Mouse (Mus musculus) activated CD4-positive, CD25-positive, alpha-beta regulatory T cell, adult 4 months (primary cell): ENCODE results near the gene Lgals7. TPM values are rescaled to one million over a fixed set of nuclear protein-coding genes. Genes with fewer than 3 reads are reported as not detected.
"Not testable (repeated sequence)": the region's sequence is repeated elsewhere in the genome, so short reads cannot be mapped to it uniquely, and the experiment has no call there.

Source experiments
- ATAC-seq: one replicate; pipeline ENCODE4 v1.8.0; 2017
- polyA plus RNA-seq, 2 experiments: library from polyadenylated mRNA; unstranded; fragments of 100-300 nt; shearing (Covaris generic); gene quantifications; one replicate each; pipeline ENCODE4 v1.2.1; 2017

Gene Lgals7
- polyA plus RNA-seq, 2 experiments from 2014 or later = 2.5 to 2.8 TPM

DNA sequence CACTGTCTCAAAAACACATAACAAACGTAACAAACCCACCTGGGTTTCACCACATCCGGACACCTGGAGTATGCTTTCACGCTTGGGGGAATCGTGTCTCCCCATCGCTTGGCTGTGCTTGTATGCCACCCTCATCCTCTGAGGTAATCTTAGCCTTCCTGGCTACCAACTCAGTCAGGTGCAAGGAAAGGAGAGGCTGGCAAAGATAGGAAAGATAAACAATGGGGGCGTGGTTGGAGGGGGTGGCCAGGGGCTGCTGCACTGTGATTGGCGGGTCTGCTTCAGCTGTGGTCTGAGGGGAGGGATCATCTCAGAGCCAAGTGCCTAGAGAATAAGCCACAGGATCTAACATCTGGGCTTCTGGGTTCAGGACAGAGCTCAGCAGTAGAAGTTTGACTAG is 16.0 kb downstream of the Lgals7 start:
- no peak for ATAC-seq

DNA sequence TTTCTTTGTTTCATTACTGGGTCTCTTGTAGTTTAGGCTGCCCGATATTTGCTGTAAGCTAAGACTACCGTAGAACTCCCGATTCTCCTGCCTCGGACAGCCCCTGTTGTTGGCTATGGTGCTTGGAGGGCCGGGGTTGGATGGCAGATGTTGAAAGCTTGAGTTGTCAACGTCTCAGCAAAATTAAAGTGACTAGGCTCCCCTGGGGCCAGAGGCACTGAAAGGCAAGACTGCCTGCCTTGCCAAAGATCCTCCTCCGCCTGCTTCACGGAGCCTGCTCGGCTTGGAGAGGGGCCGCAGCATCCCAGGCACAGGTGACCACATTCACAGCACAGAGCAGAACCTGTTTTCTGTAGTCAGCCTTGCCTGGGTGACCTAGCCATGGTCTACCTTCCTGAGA is 16.9 kb downstream of the Lgals7 start:
- ATAC-seq = no peak

DNA sequence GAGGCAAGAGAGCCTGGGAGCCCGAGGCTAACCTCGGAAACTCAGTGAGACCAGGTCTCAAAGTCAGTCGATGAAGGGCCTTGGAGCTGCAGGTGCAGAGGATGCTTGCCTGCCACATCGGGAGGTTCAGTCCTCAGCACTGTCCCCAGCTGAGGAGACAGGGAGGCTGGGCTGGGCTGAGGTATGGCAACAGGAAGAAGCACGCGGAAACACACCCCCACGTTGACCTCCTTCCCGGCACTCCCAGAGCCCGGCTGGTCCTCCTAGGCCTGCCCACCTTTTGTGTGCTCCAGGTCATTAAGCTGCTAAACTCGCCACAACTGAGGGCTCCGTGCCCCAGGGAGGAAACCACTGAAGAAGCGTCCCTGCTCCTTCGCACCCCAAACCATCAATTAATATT is 17.5 kb downstream of the Lgals7 start, which contains the start of gene Capn12:
Gene Capn12, plus strand, starts transcription at position 224 of the 400 bp plus-strand sequence.
- no peak for ATAC-seq

DNA sequence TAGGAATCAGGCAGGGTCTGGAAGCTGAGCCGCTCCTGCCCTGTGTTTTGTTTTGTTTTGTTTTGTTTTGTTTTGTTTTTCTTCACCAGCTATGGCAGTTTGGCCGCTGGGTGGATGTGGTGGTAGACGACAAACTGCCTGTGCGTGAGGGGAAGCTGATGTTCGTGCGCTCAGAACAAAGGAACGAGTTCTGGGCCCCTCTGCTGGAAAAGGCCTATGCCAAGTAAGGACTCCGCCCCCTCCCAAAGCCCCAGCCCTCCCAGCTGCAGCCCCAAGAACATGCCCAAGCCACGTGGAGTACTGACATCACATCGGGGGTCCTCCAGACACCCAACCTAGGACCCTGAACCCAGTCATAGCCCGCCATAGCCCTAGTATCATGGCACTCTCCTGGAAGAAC is 19.4 kb downstream of the Lgals7 start:
- no peak for ATAC-seq

DNA sequence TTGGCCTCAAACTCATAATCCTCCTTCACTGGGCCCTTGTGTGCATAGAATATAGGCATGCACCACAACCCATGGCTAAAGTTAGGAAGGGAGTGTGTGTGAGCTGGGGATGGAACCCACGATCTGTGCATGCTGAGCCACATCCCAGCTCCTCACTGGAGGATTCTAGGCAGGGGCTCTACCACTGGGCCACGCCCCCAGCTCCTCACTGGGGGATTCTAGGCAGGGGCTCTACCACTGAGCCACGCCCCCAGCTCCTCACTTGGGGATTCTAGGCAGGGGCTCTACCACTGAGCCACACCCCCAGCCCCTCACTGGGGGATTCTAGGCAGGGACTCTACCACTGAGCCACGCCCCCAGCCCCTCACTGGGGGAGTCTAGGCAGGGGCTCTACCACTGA is 20.1 kb downstream of the Lgals7 start:
- not testable (repeated sequence) for ATAC-seq

DNA sequence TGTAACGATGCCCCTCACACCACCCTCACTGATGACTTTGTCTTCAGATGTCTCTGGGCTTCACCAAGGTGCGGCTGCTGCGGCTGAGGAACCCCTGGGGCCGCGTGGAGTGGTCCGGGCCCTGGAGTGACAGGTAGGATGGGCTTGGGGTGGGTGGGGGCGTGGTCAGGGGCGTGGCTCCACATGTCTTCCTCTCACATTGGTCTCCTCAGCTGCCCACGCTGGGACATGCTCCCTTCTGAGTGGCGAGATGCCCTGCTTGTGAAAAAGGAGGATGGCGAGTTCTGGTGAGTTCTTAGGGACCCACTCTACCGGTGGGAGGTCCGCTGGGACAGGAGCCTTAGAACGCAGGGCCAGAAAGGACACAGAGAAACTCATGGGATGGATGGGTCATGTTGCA is 22.8 kb downstream of the Lgals7 start:
- ATAC-seq = no peak

DNA sequence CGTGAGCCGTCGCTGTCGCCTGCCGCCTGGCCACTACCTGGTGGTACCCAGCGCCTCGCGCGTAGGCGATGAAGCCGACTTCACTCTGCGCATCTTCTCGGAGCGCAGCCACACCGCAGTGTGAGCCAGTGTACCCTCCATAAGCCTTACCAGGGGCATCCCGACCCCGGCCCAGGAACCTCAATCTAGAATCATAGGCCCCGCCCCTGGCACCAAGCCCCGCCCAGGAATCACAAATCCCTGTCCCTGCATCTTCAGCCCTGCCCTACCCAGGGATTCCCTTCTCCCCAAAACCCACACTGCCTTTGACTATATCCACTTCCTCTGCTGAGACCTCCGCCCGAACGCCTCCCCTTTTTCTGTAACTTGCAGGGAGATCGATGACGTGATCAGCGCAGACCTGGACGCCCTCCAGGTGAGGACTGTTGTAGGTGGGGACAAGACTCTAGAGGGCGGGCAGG is 25.1 kb downstream of the Lgals7 start:
- no peak for ATAC-seq

DNA sequence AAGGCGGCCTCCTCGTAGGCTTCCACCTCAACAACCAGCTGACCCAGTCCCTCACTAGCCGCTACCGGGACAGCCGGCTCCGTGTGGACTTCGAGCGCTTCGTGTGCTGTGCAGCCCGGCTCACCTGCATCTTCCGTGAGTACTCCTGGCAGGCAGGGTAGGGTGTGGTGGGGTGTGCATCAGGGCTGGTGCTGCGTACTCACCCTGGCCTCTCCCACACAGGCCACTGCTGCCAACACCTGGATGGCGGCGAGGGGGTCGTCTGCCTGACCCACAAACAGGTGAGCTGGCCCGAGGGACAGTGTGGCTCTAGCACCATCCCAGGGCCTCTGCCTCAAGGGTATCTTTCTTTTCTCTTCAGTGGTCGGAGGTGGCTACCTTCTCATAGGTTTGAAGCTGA is 28.9 kb downstream of the Lgals7 start:
- ATAC-seq = no peak

DNA sequence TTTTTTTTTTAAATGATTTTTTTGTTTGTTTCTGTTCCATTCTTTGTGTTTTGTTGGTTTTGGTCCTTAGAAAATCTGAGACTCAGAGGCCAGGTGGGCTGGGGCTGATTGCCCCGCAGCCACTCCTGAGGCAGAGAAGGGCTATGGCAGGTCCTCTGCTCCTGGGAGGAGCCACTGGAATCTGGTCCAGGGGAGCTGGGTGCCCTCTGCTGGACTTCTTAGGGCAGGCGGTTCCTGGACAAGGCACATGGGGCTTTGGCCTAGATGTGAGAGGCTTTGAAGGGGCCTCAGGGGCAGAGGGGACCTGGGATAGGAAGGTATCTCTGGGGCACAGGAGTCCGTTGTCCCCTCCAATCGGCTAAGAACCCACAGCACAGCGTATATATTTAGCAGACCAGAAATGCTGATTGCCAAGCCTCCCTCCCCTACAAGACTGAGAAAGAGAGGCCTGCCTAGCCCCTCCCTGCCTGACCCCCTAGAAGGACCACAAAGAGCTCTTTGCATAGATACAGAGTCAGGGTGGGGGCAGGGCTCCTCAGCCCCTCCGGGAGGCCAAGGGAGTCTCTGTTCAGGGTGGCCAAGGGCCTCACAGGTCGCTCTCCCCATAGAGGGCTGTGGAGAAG is 30.1 kb downstream of the Lgals7 start:
- ATAC-seq = no peak

DNA sequence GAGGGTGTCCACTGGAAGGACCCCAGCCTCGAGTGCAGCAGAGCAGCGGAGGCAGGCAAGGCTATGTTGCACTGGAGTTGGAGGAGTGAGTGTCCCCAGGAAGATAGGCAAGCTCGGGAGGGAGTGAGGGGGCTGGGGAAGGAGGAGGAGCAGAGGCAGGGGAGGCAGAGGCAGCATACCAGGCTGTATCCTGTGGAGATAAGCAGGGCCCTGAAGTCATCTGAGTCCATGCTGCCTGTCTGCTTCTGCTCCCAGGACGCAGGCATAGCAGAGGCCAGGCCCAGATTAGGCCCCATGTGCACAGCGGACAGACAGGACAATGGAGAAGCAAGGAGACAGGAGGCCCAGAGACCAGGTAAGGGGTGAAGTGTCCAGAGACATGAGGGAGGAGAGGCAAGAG is 31.3 kb downstream of the Lgals7 start:
- no peak for ATAC-seq

DNA sequence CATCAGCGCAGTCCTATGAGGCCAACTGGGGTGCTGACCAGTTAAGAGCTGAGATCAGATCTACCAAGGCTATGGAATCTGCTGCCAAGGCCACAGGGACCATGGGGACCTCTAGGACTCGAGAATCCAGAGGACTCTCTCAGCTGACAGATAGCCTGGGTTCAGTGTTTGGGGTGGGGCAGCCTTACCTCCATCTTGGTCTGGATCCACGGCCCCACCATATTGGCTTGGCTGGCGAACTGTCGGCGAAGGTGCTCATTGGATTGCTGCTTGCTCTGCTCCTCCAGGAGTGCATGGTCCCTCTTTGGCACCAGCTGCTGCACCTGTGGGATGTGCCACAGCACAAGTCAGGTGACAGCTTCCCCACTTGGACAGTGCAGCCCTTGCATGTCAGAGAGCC is 34.0 kb downstream of the Lgals7 start:
- no peak for ATAC-seq

DNA sequence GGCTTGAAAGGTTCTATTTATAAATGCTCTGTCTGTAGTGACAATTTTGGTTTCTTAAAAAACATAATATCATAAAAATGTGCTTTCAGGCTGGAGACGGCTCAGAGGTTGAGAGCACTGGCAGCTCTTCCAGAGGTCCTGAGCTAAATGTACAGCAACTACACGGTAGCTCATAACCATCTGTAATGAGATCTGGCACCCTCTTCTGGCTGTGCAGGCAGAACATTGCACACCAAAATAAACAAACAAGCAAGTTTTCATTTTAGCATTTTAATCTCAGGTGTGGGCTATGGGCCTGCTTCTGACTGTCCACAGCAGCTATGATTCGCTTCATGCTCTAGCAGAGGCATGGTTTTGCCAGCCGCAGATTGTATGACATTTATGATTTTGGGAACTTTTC is 36.3 kb downstream of the Lgals7 start:
- ATAC-seq = no peak

DNA sequence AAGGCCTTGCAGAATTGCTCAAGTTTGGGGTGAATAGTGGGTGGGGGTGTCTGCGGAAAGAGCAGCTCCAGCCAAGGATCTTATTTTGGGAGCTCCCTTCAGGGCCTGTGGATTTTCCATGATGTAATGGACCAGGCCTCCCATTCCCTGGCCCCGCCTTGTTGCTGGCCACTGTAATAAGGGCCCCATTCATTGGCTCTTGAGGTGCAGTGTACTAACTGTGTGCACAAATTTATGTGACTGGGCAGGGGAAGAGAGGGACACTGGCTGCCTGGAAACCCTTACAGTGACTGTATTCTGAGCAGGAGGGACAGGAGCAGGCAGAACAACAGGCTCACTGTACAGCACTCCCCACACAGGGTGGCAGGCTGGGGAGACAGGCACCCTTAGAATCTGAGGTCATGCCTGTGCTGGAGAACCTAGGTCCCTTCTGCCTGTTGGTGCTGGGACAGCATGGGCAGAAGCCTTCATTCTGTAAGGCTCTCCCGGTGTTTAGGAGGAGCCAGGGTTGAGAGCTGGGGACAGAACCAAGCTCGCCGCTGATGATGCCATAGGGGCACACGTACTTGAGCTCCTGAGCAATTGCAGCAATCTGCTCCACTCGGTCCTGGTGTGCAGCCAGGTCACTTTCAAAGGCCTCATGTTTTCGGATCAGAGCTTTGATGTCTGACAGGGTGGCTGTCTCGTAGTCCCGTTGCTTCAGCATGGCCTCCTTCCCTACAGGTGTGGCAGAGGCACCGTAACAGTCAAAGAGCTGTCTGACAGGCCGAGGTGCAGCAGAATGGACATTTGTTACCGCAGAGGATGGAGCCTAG is 37.9 kb downstream of the Lgals7 start:
- ATAC-seq = no peak

DNA sequence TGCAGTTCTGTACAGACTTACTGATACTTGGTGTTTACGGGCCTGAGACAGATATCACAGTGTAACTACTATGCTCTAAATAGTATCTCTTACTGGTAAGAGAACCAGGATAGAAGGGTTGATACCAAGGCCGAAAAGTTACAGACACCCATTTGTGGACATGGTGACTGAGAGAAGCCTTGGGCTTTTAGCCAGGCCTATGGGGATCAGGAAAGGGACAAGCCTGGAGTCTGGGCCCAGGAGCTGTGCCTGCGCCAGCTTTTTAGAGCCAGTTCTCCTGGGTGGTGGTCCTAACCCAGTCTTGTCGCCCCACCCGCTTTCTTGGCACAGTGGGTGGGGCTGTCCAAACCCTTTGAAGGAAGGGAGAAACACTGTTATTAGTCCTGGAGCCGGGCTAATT is 38.5 kb downstream of the Lgals7 start:
- no peak for ATAC-seq

DNA sequence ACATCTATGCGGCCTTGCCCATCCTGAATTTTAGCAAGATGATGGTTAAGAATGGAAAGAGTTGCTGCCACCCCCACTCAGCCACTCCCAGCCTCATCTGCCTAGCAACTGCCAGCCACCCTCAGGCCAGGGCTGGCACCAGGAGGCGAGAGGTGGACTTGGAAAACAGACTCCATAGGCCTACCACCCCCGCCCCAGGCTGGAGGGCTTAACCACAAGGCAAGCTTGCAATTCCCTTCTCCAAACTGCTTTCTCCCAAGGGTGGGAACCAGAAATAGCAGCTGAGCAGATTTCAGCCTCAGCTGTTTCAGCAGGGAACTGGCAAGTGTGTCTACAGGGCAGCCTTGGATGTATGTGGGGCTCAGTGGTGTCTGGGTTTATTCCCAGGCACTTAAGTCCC is 39.2 kb downstream of the Lgals7 start:
- no peak for ATAC-seq

DNA sequence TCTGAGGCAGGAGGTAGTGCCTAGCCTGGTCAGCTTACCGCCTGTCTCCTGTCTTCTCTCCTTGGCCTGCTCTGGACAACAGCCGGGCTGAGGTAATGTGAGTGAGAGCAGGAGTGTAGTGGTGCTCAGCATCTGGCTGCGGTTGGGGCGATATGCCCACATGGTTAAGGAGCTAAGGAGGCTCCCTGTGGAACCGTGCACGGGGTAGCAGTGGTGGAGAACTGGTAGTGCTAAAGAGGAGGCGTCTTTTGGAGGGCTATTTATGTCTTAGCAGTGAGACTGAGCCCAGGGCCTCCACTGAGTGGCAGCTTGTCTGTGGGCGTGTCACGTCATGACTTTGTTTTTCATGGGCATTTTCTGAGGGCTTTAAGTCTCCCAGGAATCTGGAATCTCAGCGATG is 40.1 kb downstream of the Lgals7 start:
- no peak for ATAC-seq

DNA sequence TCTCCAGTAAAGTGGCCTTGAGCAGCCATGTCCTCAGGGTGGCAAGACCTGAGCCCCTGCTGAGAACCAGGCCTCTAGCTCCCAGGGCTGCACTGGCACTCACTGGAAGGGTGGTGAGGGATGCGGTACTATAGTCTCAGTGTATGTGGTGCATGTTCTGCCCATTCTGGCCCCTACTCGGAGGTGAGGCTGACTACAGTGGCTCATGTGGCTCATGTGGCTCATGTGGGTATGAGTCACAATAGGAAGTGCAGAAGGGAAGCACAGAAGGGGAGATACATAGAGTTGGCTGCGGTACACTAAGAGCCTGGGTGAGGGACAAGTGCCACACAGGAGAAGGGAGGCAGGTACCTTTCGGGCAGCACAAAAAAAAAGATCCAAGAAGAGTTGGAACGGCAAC is 43.5 kb downstream of the Lgals7 start:
- no peak for ATAC-seq

DNA sequence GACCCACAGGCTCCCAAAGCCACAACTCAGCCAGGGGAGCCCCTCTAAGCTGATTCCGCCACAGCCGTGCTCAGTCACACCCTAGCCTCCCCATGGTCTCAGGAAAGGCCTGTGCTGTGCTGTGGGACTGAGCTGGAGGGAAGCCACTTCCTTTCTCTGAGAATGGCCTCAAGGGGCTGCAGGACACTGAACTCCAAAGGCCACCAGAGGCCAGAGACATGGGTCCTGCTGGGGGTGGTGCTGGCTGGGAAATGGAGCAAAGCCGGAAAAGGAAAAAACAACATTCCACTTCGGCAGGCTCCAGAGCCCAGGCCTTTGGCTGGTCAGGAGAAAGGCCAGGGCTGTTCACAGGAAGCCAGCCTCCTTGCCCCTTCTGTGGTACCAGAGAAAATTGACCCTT is 48.0 kb downstream of the Lgals7 start:
- no peak for ATAC-seq

DNA sequence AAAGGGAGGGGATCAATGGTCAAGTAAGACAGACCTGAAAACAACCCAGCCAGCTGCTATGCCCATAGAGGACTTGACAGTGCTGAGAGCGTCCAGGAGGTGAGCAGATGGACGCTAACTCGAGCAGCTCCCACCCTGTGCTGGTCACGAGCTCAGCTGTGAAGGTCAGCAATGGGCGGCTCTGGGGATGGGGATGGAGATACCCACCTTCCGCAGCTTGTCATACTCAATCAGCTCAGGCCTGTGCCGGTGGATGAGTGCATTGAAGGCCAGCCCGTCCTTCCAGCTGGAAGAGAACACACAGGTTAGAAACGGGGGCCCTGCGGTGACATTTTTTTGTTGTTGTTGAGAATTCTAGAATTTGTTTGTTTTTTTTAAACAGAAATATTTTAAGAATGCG is 49.5 kb downstream of the Lgals7 start:
- no peak for ATAC-seq

Other genes starting within 250 kb of the Lgals7 start
- not detected for gene Acp7, start 232.5 kb upstream of the Lgals7 start, polyA plus RNA-seq
- gene Fbxo27, start 171.0 kb upstream of the Lgals7 start, polyA plus RNA-seq = 1 to 10 TPM; 1.1 to 2.9 TPM
- 10 to 100 TPM in 1 of 2 experiments, 1 to 10 TPM in 1; 8.3 to 10.9 TPM for gene Fbxo17, start 147.0 kb upstream of the Lgals7 start, polyA plus RNA-seq
- gene Mrps12, start 122.0 kb upstream of the Lgals7 start, polyA plus RNA-seq = 10 to 100 TPM; 71.9 to 75.7 TPM
- gene Sars2, start 121.9 kb upstream of the Lgals7 start, polyA plus RNA-seq = 10 to 100 TPM in 1 of 2 experiments, 1 to 10 TPM in 1; 8.9 to 13.0 TPM
- gene Ccer2, start 107.7 kb upstream of the Lgals7 start, polyA plus RNA-seq = not detected
- 100 to 1,000 TPM in 1 of 2 experiments, 10 to 100 TPM in 1; 82.3 to 103 TPM for gene Sirt2, start 97.1 kb upstream of the Lgals7 start, polyA plus RNA-seq
- gene Nfkbib, start 96.3 kb upstream of the Lgals7 start, polyA plus RNA-seq = 10 to 100 TPM; 56.4 to 78.9 TPM
- 100 to 1,000 TPM; 199 to 272 TPM for gene Rinl, start 74.9 kb upstream of the Lgals7 start, polyA plus RNA-seq
- gene Hnrnpl, start 55.3 kb upstream of the Lgals7 start, polyA plus RNA-seq = 100 to 1,000 TPM; 153 to 344 TPM
- 100 to 1,000 TPM; 192 to 199 TPM for gene Ech1, start 38.6 kb upstream of the Lgals7 start, polyA plus RNA-seq
- gene Lgals4, start 30.0 kb upstream of the Lgals7 start, polyA plus RNA-seq = 10 to 100 TPM; 20.1 to 27.2 TPM
- gene Capn12, start 17.6 kb downstream of the Lgals7 start, polyA plus RNA-seq = under 1 TPM in 1 of 2 experiments, not detected in 1; 0.34 TPM
- 100 to 1,000 TPM in 1 of 2 experiments, 10 to 100 TPM in 1; 84.6 to 128 TPM for gene Actn4, start 98.5 kb downstream of the Lgals7 start, polyA plus RNA-seq
- 100 to 1,000 TPM; 603 to 630 TPM for gene Eif3k, start 118.0 kb downstream of the Lgals7 start, polyA plus RNA-seq
- 100 to 1,000 TPM in 1 of 2 experiments, 10 to 100 TPM in 1; 88.8 to 120 TPM for gene Map4k1, start 118.2 kb downstream of the Lgals7 start, polyA plus RNA-seq